Mouse (Mus musculus): Measurements from ENCODE around the gene Clcnka. TPM values are rescaled to one million over a fixed set of nuclear protein-coding genes. Genes with fewer than 3 reads are reported as not detected.
A peak's percentile ranks its signal among the peaks of the same experiment; 100 is the strongest.

The Clcnka gene
- 1 to 10 TPM; 1.2 to 1.8 TPM for total RNA-seq (2021)
- long read RNA-seq, experiment 1, partial matches to known transcripts = 0 of 2 reads
- long read RNA-seq, experiment 1, other reads (novel, unspliced or antisense) = 0 of 2 reads
- long read RNA-seq, experiment 2, partial matches to known transcripts = 0 of 2 reads
- long read RNA-seq, experiment 2, other reads (novel, unspliced or antisense) = 0 of 2 reads

GRCm38 (mm10) chr4:141398545-141398944 lies at the start of gene Clcnka:
TSS of gene Clcnka (minus strand) at chr4:141398724.
- no peak for DNase-seq
- intact Hi-C loops (cut with DNase I; ENCODE audit: low total_unique reads) = no loop called here

- no peak for DNase-seq
- intact Hi-C loops (cut with DNase I; ENCODE audit: low total_unique reads) = no loop called here
Measured at GRCm38 (mm10) chr4:141446211-141446610, 47.7 kb upstream of the Clcnka start.

GRCm38 (mm10) chr4:141445328-141445720 lies 46.8 kb upstream of the Clcnka start:
- no peak for DNase-seq
- intact Hi-C loops (cut with DNase I; ENCODE audit: low total_unique reads) = no loop called here

- DNase-seq = peak; percentile 90
- intact Hi-C loops (cut with DNase I; ENCODE audit: low total_unique reads) = no loop called here
Measured at GRCm38 (mm10) chr4:141444451-141445327, 46.2 kb upstream of the Clcnka start, which contains the start of gene Zbtb17. TSS of gene Zbtb17 (plus strand) at chr4:141444654.

- DNase-seq = no peak
- intact Hi-C loops (cut with DNase I; ENCODE audit: low total_unique reads) = no loop called here
Measured at GRCm38 (mm10) chr4:141443641-141444429, 45.3 kb upstream of the Clcnka start.

GRCm38 (mm10) chr4:141440877-141441276 lies 42.4 kb upstream of the Clcnka start:
- intact Hi-C loops (cut with DNase I; ENCODE audit: low total_unique reads) = no loop called here

GRCm38 (mm10) chr4:141439083-141439803 lies 40.7 kb upstream of the Clcnka start:
- DNase-seq = no peak
- intact Hi-C loops (cut with DNase I; ENCODE audit: low total_unique reads) = no loop called here

More at GRCm38 (mm10) chr4:141440877-141441276, 42.4 kb upstream of the Clcnka start:
- no peak for DNase-seq

GRCm38 (mm10) chr4:141435974-141436373 lies 37.5 kb upstream of the Clcnka start, which contains the start of gene Srarp:
TSS of gene Srarp (minus strand) at chr4:141436105.
- intact Hi-C loops (cut with DNase I; ENCODE audit: low total_unique reads) = no loop called here
- no peak for DNase-seq

- no peak for DNase-seq
- intact Hi-C loops (cut with DNase I; ENCODE audit: low total_unique reads) = no loop called here
Measured at GRCm38 (mm10) chr4:141433191-141433590, 34.7 kb upstream of the Clcnka start.

- intact Hi-C loops (cut with DNase I; ENCODE audit: low total_unique reads) = no loop called here
- no peak for DNase-seq
Measured at GRCm38 (mm10) chr4:141432666-141433065, 34.1 kb upstream of the Clcnka start.

- DNase-seq = peak; percentile 65
Measured at GRCm38 (mm10) chr4:141430997-141431396, 32.5 kb upstream of the Clcnka start.

GRCm38 (mm10) chr4:141429847-141430246 lies 31.3 kb upstream of the Clcnka start:
- peak; percentile 54 for DNase-seq
- intact Hi-C loops (cut with DNase I; ENCODE audit: low total_unique reads) = no loop called here

More at GRCm38 (mm10) chr4:141430997-141431396, 32.5 kb upstream of the Clcnka start:
- intact Hi-C loops (cut with DNase I; ENCODE audit: low total_unique reads) = no loop called here

GRCm38 (mm10) chr4:141429381-141429780 lies 30.9 kb upstream of the Clcnka start:
- no peak for DNase-seq
- intact Hi-C loops (cut with DNase I; ENCODE audit: low total_unique reads) = no loop called here

- intact Hi-C loops (cut with DNase I; ENCODE audit: low total_unique reads) = no loop called here
- DNase-seq = no peak
Measured at GRCm38 (mm10) chr4:141427921-141428320, 29.4 kb upstream of the Clcnka start.

GRCm38 (mm10) chr4:141426796-141427745 lies 28.5 kb upstream of the Clcnka start:
- DNase-seq = no peak
- intact Hi-C loops (cut with DNase I; ENCODE audit: low total_unique reads) = no loop called here

GRCm38 (mm10) chr4:141425484-141426479 lies 27.3 kb upstream of the Clcnka start:
- peak; percentile 68 for DNase-seq
- intact Hi-C loops (cut with DNase I; ENCODE audit: low total_unique reads) = no loop called here
